Mouse (Mus musculus) G1E (cell line): Measurements from ENCODE around the gene 1700001O22Rik.

Source experiments
- CTCF ChIP-seq: IDR thresholded peaks from 2 replicates; pipeline ENCODE4 v1.5.1; 2012; ENCODE audit warnings: low read depth, low read length, inconsistent platforms, mixed read lengths
- GATA2 ChIP-seq: IDR thresholded peaks from 2 replicates; pipeline ENCODE4 v1.6.1; 2012; ENCODE audit warnings: low read depth, low read length, inconsistent platforms, borderline replicate concordance
- POLR2AphosphoS5 ChIP-seq: IDR thresholded peaks from 2 replicates; pipeline ENCODE4 v1.6.1; 2012; ENCODE audit warnings: low read depth, low read length, inconsistent platforms; ENCODE audit not compliant: insufficient replicate concordance
- TAL1 ChIP-seq: conservative IDR thresholded peaks from 2 replicates; pipeline ENCODE4 v1.6.1; 2012; ENCODE audit warnings: low read depth, low read length, inconsistent platforms, mixed read lengths

GRCm38 (mm10) chr2:30792061-30792460 lies 11.4 kb downstream of the 1700001O22Rik start:
- TF ChIP-seq CTCF (no peak), POLR2AphosphoS5 (no peak), TAL1 (no peak), GATA2 (no peak)
